Mouse (Mus musculus) common myeloid progenitor, adult 5-6 weeks (primary cell): ENCODE results near the gene Slc17a7. TPM values are rescaled to one million over a fixed set of nuclear protein-coding genes. Genes with fewer than 3 reads are reported as not detected.
"Not testable (repeated sequence)": the region's sequence is repeated elsewhere in the genome, so short reads cannot be mapped to it uniquely, and the experiment has no call there.

ENCODE experiments used
- ATAC-seq: replicated peaks from 2 replicates; pipeline ENCODE4 v1.8.0; 2016; ENCODE audit warnings: low read depth, mild to moderate bottlenecking, moderate TSS enrichment, inconsistent platforms; ENCODE audit not compliant: poor library complexity, severe bottlenecking
- total RNA-seq: library from RNA; stranded (forward); fragments of 200-1000, 187-1606 nt; gene quantifications from 2 replicates; pipeline ENCODE4 v1.2.3, GENCODE M21; 2017

The Slc17a7 gene
- total RNA-seq, 1 experiment from 2014 or later, result not detected

DNA sequence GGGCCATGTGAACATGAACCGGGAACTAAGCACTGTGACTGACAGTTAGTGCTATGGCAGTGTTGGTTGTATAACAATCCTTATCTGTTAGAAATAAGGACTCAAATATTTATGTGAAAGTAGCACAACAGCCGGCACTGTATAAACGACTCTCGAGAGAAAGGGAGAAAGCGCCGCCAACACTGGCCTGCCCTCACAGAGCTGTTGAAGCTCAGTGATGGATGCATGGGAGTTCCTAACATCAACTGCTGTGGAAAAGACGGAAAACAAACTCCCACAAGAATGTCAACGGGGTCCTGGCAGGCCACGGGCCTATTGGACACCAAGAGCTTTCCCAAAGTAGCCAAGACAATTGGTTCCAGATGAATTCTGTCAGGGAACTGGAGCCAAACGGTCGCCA lies 12.4 kb upstream of the Slc17a7 start:
- ATAC-seq, result no peak

DNA sequence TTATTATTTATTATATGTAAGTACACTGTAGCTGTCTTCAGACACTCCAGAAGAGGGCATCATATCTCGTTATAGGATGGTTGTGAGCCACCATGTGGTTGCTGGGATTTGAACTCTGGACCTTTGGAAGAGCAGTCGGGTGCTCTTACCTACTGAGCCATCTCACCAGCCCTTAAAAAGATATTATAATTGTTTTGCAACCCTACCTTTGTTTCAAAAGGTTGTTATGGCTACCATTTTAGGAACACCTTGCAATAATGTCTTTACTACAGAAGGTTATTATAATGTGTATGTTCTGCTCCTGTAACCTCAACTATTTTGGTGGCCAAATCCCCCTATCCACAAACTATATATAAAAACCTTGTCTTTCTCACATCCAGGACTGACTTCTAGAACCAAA lies 10.7 kb upstream of the Slc17a7 start:
- not testable (repeated sequence) for ATAC-seq

DNA sequence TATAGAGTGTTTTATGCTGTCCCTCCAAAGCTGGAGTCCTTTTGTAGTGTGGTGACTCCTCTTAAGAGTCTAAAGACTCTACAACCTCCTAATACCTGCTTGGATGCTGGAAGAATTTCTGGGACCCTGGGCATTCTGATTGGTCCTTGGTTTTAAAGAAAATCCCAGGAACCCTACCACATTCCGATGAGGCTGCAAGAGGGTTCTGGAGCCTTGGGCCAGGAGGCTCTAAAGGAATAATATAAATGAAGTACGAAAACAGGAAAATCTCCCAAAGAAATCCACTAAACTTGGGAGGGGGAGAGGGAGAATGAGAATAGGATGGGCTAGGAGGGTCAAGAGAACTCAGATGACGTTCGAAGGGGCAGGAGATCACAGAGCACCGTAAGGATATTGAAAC lies 10.2 kb upstream of the Slc17a7 start:
- ATAC-seq, result no peak

DNA sequence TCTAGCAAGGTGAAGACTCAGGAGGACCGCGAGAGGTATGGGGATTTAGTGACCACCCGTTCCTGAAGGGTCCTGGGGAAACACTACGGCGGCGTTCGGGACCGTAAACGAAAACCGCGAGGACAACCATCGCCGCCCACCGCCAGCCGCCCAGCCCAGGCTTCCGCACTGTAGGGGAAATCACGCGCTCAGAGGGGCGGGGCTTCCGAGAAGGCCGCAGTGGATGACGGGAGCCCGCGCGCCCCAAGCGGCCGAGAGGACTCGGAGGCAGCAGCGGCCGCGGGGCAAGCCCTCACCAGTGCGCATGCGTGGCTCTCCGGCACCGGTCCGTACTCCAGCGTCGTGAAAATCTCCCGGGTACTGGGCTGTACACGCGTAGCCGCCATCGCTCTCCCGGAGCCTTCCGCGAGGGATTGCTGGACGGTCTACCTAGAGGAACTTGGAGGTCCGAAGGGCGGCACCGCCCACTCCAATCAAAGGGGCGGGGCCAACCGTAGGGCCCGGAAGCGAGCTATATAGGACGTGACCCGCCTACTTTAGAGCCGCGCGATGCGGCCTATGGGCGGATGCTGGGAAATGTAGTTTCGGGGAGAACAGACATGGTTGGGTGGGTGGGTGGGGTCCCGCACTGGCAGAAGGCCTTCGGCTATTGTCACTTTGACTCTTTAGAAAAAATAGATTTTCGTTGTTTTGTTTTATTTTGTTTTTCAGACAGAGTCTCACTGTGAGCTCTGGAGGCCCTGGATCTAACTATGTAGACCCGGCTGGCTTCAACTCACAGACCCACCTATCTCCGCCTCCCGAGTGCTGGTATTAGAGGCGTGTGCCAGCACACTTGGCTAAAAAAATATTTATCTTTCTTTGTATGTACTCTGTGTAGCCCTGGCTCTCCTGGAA lies 9.4 kb upstream of the Slc17a7 start, which contains the start of the genes Pih1d1 and Aldh16a1:
Gene Pih1d1 (plus strand): TSS at position 208 of the 897 bp plus-strand sequence.
Gene Aldh16a1 (minus strand): TSS at position 489 of the 897 bp plus-strand sequence.
- peak; percentile 90 for ATAC-seq

DNA sequence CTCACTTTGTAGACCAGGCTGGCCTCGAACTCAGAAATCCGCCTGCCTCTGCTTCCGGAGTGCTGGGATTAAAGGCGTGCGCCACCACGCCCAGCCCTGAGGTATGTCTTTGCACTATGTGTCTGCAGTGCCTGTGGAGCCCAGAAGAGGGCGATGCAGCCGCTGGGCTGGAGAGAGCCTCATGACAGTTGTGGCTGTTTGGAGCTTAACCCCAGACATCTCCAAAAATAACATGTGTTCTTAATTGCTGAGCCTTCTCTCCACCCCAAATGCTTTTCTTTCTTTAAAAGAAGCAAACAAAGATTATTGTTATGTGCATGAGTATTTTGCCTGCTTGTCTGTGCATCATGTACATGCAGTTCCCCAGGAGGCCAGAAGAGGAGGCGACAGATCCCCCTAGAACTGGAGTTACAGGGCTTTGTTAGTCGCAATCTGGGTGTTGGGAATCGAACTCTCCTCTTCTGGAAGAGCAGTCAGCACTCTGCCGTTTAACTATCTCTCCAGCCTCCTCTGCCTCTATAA lies 8.7 kb upstream of the Slc17a7 start:
- peak; percentile 45; the same call in 1 of the 2 replicates for ATAC-seq

DNA sequence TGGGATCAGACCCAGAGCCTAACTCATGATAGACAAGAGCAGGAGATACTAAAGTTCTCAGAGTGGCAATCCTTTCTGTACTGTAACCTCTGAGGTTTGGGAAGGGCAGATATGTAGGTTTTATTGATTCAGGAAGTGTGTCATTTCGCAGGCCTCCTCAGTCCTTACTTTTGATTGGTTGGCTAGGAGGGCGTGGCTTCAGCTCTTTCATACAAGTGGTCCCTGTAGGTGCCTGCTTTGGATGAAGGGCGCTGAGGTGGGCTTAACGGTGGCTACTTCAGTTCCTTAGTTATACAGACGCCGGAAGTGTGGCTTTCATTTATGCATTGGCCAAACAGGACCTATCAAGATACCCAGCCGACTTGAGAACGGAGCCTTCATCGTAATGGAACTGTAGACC lies 8.2 kb upstream of the Slc17a7 start:
- ATAC-seq, result no peak

DNA sequence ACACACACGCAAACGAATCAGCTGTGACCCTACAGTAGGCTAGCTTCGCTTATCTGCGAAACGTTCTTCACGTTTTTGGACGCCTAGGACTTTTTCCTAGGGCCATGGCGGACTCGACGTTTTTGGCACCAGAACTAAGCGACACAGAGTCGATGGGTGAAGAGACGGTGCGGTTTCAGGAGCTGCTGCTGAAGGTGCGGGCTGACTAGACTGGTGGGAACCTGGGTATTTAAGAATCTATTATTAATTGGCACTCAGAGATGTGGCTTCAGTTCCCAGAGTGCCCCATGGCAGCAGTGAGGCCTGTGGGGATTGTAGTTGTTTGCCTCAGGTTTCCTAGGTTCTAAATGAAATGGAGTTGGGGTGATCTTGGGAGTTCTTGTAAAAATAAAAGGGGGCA lies 7.5 kb upstream of the Slc17a7 start:
- ATAC-seq, result no peak

DNA sequence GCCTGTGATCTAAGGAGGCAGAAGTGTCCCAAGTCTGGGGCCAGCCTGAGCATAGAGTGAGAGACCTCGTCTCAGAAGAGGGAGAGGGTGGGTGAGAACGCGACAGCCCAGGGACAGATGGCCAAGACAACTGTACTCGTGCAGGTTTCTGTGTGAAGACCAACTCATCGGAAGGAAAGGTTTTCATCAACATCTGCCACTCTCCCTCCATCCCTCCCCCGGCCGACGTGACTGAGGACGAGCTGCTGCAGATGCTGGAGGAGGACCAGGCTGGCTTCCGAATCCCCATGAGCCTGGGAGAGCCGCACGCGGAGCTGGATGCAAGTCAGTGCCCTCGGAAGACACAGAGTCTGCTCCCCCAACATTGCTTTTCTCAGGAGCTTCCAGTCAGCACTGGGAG lies 6.3 kb upstream of the Slc17a7 start:
- ATAC-seq, result no peak

DNA sequence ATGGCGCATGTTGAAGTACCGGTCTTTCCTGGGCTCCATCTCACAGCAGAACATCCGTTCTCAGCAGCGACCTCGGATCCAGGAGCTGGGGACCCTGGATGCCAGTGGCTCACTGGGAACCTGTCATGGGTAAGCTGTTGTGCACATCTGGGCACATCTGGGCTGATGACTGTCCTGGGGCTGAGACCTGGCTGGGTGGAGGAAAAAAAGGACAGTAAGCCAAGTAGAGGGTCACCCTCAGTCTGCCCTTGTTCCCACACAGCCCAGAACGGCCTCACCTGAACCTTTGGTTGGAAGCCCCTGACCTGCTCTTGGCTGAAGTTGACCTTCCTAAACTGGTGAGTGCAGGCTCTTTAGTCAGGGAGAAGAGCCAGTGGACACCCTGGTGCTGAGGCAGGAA lies 4.8 kb upstream of the Slc17a7 start:
- no peak for ATAC-seq

DNA sequence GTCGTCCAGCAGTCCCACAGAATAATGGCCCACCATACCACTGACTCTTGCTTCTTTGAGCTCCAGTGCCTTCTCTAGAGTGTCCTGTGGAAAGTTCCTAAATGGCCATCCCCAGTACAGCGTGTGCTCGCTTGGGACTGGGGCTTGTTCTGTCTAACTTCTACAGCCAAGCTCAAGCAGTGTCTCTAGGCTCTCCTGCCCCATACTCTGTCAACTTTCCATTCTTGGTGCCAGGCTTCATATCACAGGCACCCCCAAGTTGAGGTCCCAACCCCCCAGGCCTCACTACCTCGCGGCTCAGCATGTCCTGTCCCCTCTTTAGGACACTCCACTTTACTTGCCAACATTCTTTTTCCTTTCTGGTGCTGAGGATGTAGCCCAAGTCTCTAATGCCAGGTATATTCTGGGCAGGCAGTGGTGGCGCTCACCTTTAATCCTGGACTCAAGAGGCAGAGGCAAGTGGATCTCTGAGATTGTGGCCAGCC lies 3.4 kb upstream of the Slc17a7 start:
- ATAC-seq, result no peak

DNA sequence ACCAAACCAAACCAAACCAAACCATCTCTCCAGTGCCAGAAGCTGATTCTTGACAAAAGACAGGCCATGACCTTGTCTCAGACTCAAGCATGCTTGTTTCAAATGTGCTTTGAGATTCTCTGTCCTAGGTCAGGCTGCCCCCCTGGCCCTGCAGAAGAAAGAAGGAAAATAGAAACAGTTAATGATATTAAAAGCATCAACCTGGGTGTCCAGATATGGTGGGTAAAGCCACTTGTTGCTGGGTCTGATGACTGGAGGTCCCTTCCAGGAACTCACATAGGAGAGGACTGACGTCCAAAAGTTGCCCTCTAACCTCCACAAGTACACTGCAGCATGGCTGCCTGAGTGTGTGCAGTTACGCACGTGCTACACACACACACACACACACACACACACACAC lies 2.9 kb upstream of the Slc17a7 start:
- no peak for ATAC-seq

DNA sequence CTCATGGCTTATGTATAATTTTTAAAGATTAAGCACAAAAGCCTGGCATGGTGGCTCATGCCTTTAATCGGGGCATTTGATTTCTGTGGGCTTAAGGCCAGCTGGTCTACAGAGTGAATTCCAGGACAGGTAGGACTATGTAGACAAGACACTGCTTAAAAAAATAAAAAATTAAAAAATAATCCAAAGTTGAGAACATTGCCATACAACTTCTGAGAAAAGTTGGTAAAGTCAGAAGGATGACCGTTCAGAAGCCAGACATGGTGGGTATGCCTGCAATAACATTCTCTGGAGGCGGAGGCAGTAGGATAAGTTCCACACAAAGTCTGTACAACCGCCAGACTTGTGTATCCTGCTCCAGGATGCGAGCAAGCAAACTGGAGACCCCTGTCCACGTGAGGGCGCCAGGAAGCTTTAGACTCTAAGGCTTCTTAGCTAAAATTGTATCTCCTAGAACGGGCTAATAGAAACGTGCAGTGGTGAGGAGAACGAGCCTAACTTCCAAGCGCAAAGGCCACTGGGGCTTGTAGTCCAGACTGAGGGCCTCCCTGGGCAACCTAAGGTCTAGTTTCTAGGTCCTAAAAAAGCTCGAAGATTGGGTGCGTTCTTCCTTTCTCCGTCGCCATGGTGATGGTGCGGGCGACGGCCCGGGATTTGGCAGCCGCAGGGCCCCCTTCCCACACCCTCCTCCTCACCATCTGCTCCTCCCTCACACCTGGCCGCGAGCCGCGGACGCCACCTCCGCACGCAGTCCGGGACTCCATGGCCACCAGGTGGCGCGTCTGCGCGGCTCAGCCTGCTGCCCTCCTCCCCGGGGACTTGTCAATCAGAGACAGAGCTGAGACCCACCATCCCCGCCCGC lies 1.9 kb upstream of the Slc17a7 start:
- peak; percentile 89 for ATAC-seq

DNA sequence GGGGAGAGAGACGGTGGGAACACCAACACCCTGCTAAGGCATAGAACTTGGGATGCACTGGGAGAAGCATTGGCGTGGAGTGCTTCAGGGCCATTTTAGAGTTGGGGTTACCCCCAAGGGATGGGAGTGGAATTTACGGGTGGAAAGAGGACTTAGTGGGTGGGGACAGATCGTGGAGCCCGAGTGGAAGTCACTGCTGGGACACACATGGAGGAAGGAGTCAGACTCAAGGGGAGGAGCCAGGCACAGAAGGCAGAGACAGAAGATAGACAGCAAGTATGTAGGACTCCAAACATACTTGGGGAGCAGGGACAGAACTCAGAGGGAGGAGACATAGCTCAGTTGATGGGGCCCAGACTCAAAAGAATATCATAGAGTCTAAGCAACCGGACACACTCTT lies 1.2 kb upstream of the Slc17a7 start:
- no peak for ATAC-seq

DNA sequence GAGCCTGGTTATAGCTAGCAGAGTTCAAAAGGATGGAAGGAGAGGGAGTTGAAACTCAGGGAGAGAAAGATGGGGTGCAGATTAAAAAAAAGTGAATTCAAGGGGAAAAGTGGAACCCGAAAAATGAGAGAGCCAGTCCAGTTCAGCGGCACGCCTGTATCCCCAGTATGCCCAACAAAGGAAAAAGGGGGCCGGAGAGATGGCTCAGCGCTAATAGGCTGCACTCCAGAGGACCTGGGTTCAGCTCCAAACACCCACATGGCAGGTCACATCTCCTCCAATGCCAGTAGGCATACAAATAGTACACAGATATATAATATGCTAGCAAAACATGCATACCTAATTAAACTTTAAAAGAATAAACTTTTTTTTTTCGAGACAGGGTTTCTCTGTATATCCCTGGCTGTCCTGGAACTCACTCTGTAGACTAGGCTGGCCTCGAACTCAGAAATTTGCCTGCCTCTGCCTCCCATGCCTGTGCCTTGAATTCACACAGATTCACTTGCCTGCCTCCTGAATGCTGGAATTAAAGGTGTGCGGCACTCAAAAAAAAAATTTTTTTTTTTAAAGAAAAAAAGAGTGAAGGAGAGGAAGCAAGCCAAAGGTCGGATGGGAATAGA lies 643 bp upstream of the Slc17a7 start:
- no peak for ATAC-seq

DNA sequence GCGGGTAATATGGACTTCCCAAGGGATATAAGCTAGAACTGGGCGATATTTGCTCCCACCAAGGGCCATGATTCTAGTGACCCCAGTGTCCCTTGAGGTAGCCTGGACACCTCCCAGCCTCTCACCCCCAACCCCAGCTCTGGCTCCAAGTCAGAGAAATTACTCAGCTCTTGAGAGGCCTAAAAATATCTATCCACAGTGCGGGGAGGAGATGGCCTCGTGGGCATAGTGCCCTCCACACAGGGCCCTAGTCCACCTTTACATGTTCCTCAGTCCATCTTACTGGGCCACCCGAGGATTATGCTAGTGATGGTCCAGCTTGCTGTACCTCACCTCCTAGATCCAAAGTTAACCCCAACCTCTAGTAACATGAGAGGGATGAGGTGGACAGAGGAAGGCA lies 1.1 kb downstream of the Slc17a7 start:
- ATAC-seq, result no peak

DNA sequence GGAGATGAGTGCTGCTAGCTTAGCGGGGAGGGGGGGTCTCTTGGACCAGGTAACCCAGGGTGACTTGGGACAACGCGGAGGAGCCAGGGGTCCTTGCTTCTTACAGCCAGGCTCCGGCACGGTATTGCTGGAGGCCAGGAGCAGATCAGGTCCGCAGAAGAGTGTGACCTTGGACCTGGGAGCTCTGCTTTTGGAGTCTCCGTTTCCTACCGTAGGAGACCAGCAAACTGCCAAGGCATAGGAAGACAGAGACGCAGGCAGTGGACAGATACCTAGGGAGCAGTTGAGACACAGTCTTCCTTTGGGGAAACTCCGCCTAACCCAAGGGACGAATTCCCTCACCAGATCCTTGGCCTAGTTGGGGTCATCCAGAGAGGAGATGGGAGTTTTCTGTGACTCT lies 2.0 kb downstream of the Slc17a7 start:
- no peak for ATAC-seq

DNA sequence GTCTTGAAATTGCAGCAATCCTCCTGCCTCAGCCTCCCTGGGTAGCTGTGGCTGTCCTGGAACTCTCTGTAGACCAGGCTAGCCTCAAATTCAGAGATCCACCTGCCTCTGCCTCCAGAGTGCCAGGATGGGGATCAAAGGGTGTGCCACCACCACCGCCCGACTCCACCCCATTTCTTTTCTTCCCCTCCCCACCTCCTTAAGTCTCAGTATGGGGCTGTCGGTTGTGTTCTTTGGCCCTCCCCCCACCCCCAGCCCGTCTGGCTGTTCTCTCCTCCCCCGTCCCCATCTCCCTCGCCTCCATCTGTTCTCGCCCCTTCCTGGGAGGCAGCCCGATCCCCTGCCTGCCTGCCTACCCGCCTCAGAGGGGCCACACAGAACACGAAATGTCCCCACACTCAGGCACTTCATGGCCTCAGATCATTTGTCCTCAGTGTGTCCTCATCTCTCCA lies 3.2 kb downstream of the Slc17a7 start:
- no peak for ATAC-seq

DNA sequence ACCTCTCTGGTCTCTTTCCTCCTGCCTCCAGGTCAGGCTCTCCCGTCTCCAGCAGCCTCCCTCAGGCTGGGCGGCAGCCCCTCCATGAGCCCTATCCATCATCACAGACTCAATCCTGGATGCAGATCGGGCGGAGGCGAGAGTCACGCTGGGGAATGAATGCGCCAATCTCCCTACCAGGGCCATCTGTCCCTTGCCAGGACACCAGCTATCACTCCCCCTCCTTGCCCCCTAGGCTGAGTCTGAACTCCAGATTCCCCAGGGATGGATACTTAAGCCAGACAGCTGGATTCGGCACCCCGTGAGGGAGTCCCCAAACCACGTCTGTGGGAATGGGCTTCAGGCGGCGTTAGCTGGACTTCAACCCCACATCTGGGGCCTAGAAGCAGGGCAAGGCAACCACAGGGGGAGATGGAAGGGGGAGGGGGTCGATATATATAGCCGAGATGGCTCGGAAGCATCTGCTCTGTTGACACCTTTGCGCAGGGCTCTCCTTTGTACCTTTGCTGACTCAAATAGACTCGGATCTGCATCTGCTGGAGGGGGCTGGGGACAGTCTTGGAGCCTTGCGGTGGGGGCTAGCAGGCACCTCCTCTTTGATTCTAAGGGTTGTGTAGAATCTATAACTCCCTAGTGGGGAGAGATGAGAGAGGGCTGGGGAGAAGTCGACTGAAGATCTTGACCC lies 4.2 kb downstream of the Slc17a7 start:
- ATAC-seq, result no peak

DNA sequence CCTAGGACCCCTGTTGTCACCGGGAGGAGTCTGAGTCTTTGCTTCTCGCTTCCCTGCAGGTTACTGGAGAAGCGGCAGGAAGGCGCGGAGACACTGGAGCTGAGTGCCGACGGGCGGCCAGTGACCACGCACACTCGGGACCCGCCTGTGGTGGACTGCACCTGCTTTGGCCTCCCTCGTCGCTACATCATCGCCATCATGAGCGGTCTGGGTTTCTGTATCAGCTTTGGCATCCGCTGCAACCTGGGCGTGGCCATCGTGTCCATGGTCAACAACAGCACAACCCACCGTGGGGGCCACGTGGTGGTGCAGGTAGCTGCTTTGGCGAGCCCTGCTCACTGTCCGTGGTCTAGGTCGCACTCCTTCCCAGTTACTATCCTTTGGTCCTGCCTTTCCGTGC lies 4.9 kb downstream of the Slc17a7 start:
- no peak for ATAC-seq
